Mouse (Mus musculus): Measurements from ENCODE around the gene Aifm2. TPM values are rescaled to one million over a fixed set of nuclear protein-coding genes. Genes with fewer than 3 reads are reported as not detected.

The Aifm2 gene
- polyA plus RNA-seq, 1 experiment from 2014 or later: 23.1 TPM

GRCm38 (mm10) chr10:61720331-61720730 lies 5.3 kb downstream of the Aifm2 start:
- Histone ChIP-seq H3K9me3 (ENCODE audit: control insufficient read depth, low read length) (no peaks in the 10 kb centered on the region), H3K9ac (ENCODE audit: low read length) (no peak overlapping the region), H3K4me2 (ENCODE audit: low read length) (no peak overlapping the region), H3K36me3 (ENCODE audit: control insufficient read depth, insufficient read depth, low read length) (no peaks in the 10 kb centered on the region), H3K4me1 (ENCODE audit: control insufficient read depth in 2 of 2, insufficient read depth in 2 of 2, low read length in 2 of 2) (peaks cover 11 to 14% of the 10 kb centered on the region in 2 experiments), H3K27me3 (ENCODE audit: control insufficient read depth, insufficient read depth, low read length) (no peaks in the 10 kb centered on the region), H3K4me3 (ENCODE audit: control insufficient read depth in 1 of 2, insufficient read depth in 1 of 2, low read depth in 1 of 2, low read length in 2 of 2) (no peak overlapping the region), H3K27ac (replicated peaks in 1 of 2; ENCODE audit: control insufficient read depth in 1 of 2, insufficient read depth in 1 of 2, low read depth in 2 of 2, low read length in 2 of 2) (no peak overlapping the region)
- WGBS: 79% methylated on average over 7 of the region's 7 CpGs
- no peak for ATAC-seq (ENCODE audit: insufficient number of reproducible peaks, insufficient read depth, low FRiP score, low read depth)

- Histone ChIP-seq H3K36me3 (ENCODE audit: control insufficient read depth, insufficient read depth, low read length) (peaks cover 10% of the 10 kb centered on the region; the same call in 1 of the 2 replicates), H3K27me3 (ENCODE audit: control insufficient read depth, insufficient read depth, low read length) (no peaks in the 10 kb centered on the region), H3K9me3 (ENCODE audit: control insufficient read depth, low read length) (no peaks in the 10 kb centered on the region), H3K4me2 (ENCODE audit: low read length) (no peak overlapping the region), H3K4me3 (ENCODE audit: control insufficient read depth in 1 of 2, insufficient read depth in 1 of 2, low read depth in 1 of 2, low read length in 2 of 2) (no peak overlapping the region), H3K9ac (ENCODE audit: low read length) (no peak overlapping the region), H3K27ac (replicated peaks in 1 of 2; ENCODE audit: control insufficient read depth in 1 of 2, insufficient read depth in 1 of 2, low read depth in 2 of 2, low read length in 2 of 2) (no peak overlapping the region), H3K4me1 (ENCODE audit: control insufficient read depth in 2 of 2, insufficient read depth in 2 of 2, low read length in 2 of 2) (peaks cover 4 to 6% of the 10 kb centered on the region in 2 experiments; a peak in 3 of 4 replicates)
- no peak for ATAC-seq (ENCODE audit: insufficient number of reproducible peaks, insufficient read depth, low FRiP score, low read depth)
- 78% methylated on average over 3 of the region's 3 CpGs for WGBS
Measured at GRCm38 (mm10) chr10:61722215-61722614, 7.2 kb downstream of the Aifm2 start.

- 0 out of 2 replicates have a peak, but pooled peaks have one; percentile 15 for ATAC-seq (ENCODE audit: insufficient number of reproducible peaks, insufficient read depth, low FRiP score, low read depth)
Measured at GRCm38 (mm10) chr10:61723271-61723670, 8.2 kb downstream of the Aifm2 start.

GRCm38 (mm10) chr10:61729181-61729580 lies 14.1 kb downstream of the Aifm2 start:
- WGBS: 82% methylated on average over 11 of the region's 11 CpGs
- no peak for ATAC-seq (ENCODE audit: insufficient number of reproducible peaks, insufficient read depth, low FRiP score, low read depth)
- no peak overlapping the region for H3K27ac ChIP-seq (replicated peaks in 1 of 2; ENCODE audit: control insufficient read depth in 1 of 2, insufficient read depth in 1 of 2, low read depth in 2 of 2, low read length in 2 of 2)
- no peaks in the 10 kb centered on the region for H3K4me1 ChIP-seq (ENCODE audit: control insufficient read depth in 2 of 2, insufficient read depth in 2 of 2, low read length in 2 of 2)
- H3K36me3 ChIP-seq (ENCODE audit: control insufficient read depth, insufficient read depth, low read length): peaks cover 37% of the 10 kb centered on the region
- H3K4me2 ChIP-seq (ENCODE audit: low read length): no peak overlapping the region
- no peak overlapping the region for H3K9ac ChIP-seq (ENCODE audit: low read length)
- no peaks in the 10 kb centered on the region for H3K9me3 ChIP-seq (ENCODE audit: control insufficient read depth, low read length)
- H3K4me3 ChIP-seq (ENCODE audit: control insufficient read depth in 1 of 2, insufficient read depth in 1 of 2, low read depth in 1 of 2, low read length in 2 of 2): no peak overlapping the region
- H3K27me3 ChIP-seq (ENCODE audit: control insufficient read depth, insufficient read depth, low read length): no peaks in the 10 kb centered on the region

More at GRCm38 (mm10) chr10:61723271-61723670, 8.2 kb downstream of the Aifm2 start:
- H3K36me3 ChIP-seq (ENCODE audit: control insufficient read depth, insufficient read depth, low read length): peaks cover 20% of the 10 kb centered on the region
- no peak overlapping the region for H3K4me2 ChIP-seq (ENCODE audit: low read length)
- no peak overlapping the region for H3K4me3 ChIP-seq (ENCODE audit: control insufficient read depth in 1 of 2, insufficient read depth in 1 of 2, low read depth in 1 of 2, low read length in 2 of 2)
- H3K9ac ChIP-seq (ENCODE audit: low read length): no peak overlapping the region
- 31% methylated on average over 6 of the region's 6 CpGs for WGBS
- H3K27ac ChIP-seq (replicated peaks in 1 of 2; ENCODE audit: control insufficient read depth in 1 of 2, insufficient read depth in 1 of 2, low read depth in 2 of 2, low read length in 2 of 2): 0 out of 4 replicates have a peak overlapping the region, but pooled peaks of 1 of the 2 experiments have one; percentile 2
- no peaks in the 10 kb centered on the region for H3K9me3 ChIP-seq (ENCODE audit: control insufficient read depth, low read length)
- H3K27me3 ChIP-seq (ENCODE audit: control insufficient read depth, insufficient read depth, low read length): no peaks in the 10 kb centered on the region
- H3K4me1 ChIP-seq (ENCODE audit: control insufficient read depth in 2 of 2, insufficient read depth in 2 of 2, low read length in 2 of 2): peaks cover 4 to 6% of the 10 kb centered on the region in 2 experiments; a peak in 3 of 4 replicates

GRCm38 (mm10) chr10:61730171-61730570 lies 15.1 kb downstream of the Aifm2 start:
- Histone ChIP-seq H3K4me1 (ENCODE audit: control insufficient read depth in 2 of 2, insufficient read depth in 2 of 2, low read length in 2 of 2) (no peaks in the 10 kb centered on the region), H3K4me3 (ENCODE audit: control insufficient read depth in 1 of 2, insufficient read depth in 1 of 2, low read depth in 1 of 2, low read length in 2 of 2) (no peak overlapping the region), H3K27me3 (ENCODE audit: control insufficient read depth, insufficient read depth, low read length) (no peaks in the 10 kb centered on the region), H3K9ac (ENCODE audit: low read length) (no peak overlapping the region), H3K4me2 (ENCODE audit: low read length) (no peak overlapping the region), H3K27ac (replicated peaks in 1 of 2; ENCODE audit: control insufficient read depth in 1 of 2, insufficient read depth in 1 of 2, low read depth in 2 of 2, low read length in 2 of 2) (no peak overlapping the region), H3K9me3 (ENCODE audit: control insufficient read depth, low read length) (no peaks in the 10 kb centered on the region), H3K36me3 (ENCODE audit: control insufficient read depth, insufficient read depth, low read length) (peaks cover 37% of the 10 kb centered on the region)
- 93% methylated on average over 6 of the region's 6 CpGs for WGBS
- ATAC-seq (ENCODE audit: insufficient number of reproducible peaks, insufficient read depth, low FRiP score, low read depth): no peak

GRCm38 (mm10) chr10:61734377-61734776 lies 19.3 kb downstream of the Aifm2 start:
- H3K27ac ChIP-seq (replicated peaks in 1 of 2; ENCODE audit: control insufficient read depth in 1 of 2, insufficient read depth in 1 of 2, low read depth in 2 of 2, low read length in 2 of 2): no peak overlapping the region
- no peaks in the 10 kb centered on the region for H3K27me3 ChIP-seq (ENCODE audit: control insufficient read depth, insufficient read depth, low read length)
- no peaks in the 10 kb centered on the region for H3K9me3 ChIP-seq (ENCODE audit: control insufficient read depth, low read length)
- WGBS: 51% methylated on average over 3 of the region's 3 CpGs
- H3K4me2 ChIP-seq (ENCODE audit: low read length): no peak overlapping the region
- no peak overlapping the region for H3K9ac ChIP-seq (ENCODE audit: low read length)
- ATAC-seq (ENCODE audit: insufficient number of reproducible peaks, insufficient read depth, low FRiP score, low read depth): no peak
- H3K4me1 ChIP-seq (ENCODE audit: control insufficient read depth in 2 of 2, insufficient read depth in 2 of 2, low read length in 2 of 2): no peaks in the 10 kb centered on the region
- H3K4me3 ChIP-seq (ENCODE audit: control insufficient read depth in 1 of 2, insufficient read depth in 1 of 2, low read depth in 1 of 2, low read length in 2 of 2): no peak overlapping the region
- peaks cover 38% of the 10 kb centered on the region for H3K36me3 ChIP-seq (ENCODE audit: control insufficient read depth, insufficient read depth, low read length)

GRCm38 (mm10) chr10:61736671-61737078 lies 21.6 kb downstream of the Aifm2 start:
- H3K9me3 ChIP-seq (ENCODE audit: control insufficient read depth, low read length): no peaks in the 10 kb centered on the region
- H3K4me1 ChIP-seq (ENCODE audit: control insufficient read depth in 2 of 2, insufficient read depth in 2 of 2, low read length in 2 of 2): no peaks in the 10 kb centered on the region
- peaks cover 50% of the 10 kb centered on the region for H3K36me3 ChIP-seq (ENCODE audit: control insufficient read depth, insufficient read depth, low read length)
- no peak overlapping the region for H3K4me3 ChIP-seq (ENCODE audit: control insufficient read depth in 1 of 2, insufficient read depth in 1 of 2, low read depth in 1 of 2, low read length in 2 of 2)
- no peaks in the 10 kb centered on the region for H3K27me3 ChIP-seq (ENCODE audit: control insufficient read depth, insufficient read depth, low read length)
- 56% methylated on average over 10 of the region's 10 CpGs for WGBS
- no peak overlapping the region for H3K27ac ChIP-seq (replicated peaks in 1 of 2; ENCODE audit: control insufficient read depth in 1 of 2, insufficient read depth in 1 of 2, low read depth in 2 of 2, low read length in 2 of 2)
- H3K4me2 ChIP-seq (ENCODE audit: low read length): no peak overlapping the region
- ATAC-seq (ENCODE audit: insufficient number of reproducible peaks, insufficient read depth, low FRiP score, low read depth): no peak
- no peak overlapping the region for H3K9ac ChIP-seq (ENCODE audit: low read length)

- Histone ChIP-seq H3K27me3 (ENCODE audit: control insufficient read depth, insufficient read depth, low read length) (no peaks in the 10 kb centered on the region), H3K9me3 (ENCODE audit: control insufficient read depth, low read length) (no peaks in the 10 kb centered on the region), H3K27ac (replicated peaks in 1 of 2; ENCODE audit: control insufficient read depth in 1 of 2, insufficient read depth in 1 of 2, low read depth in 2 of 2, low read length in 2 of 2) (no peak overlapping the region), H3K4me1 (ENCODE audit: control insufficient read depth in 2 of 2, insufficient read depth in 2 of 2, low read length in 2 of 2) (no peaks in the 10 kb centered on the region), H3K4me3 (ENCODE audit: control insufficient read depth in 1 of 2, insufficient read depth in 1 of 2, low read depth in 1 of 2, low read length in 2 of 2) (no peak overlapping the region), H3K9ac (ENCODE audit: low read length) (no peak overlapping the region), H3K4me2 (ENCODE audit: low read length) (no peak overlapping the region), H3K36me3 (ENCODE audit: control insufficient read depth, insufficient read depth, low read length) (peaks cover 58% of the 10 kb centered on the region)
- ATAC-seq (ENCODE audit: insufficient number of reproducible peaks, insufficient read depth, low FRiP score, low read depth): no peak
- 80% methylated on average over 1 of the region's 1 CpGs for WGBS
Measured at GRCm38 (mm10) chr10:61737537-61737936, 22.5 kb downstream of the Aifm2 start.

Measured in heart, embryonic 14.5 days (tissue).